Mouse (Mus musculus) midbrain, embryonic 11.5 days (tissue): ENCODE data around the gene Furin. TPM values are rescaled to one million over a fixed set of nuclear protein-coding genes. Genes with fewer than 3 reads are reported as not detected.

ENCODE experiments used
- ATAC-seq: fragments of 200-750 bp; cut with Nextera tagmentation; 2 replicates; pipeline ENCODE4 v1.8.0; 2017; ENCODE audit warnings: moderate TSS enrichment, moderate library complexity; ENCODE audit not compliant: low FRiP score
- DNase-seq: peaks from one replicate; pipeline ENCODE4 v3.0.0; 2015; ENCODE audit warnings: low spot score; ENCODE audit errors: missing footprints
- H3K27ac ChIP-seq: fragments of 300-500 bp; sonication (generic); 2 replicates; pipeline ENCODE4 v1.5.1; 2014; ENCODE audit warnings: low read depth, low read length
- H3K27me3 ChIP-seq: fragments of 300-500 bp; sonication (generic); 2 replicates; pipeline ENCODE4 v1.6.1; 2014; ENCODE audit warnings: mild to moderate bottlenecking, low read length, moderate library complexity, mixed read lengths; ENCODE audit not compliant: control insufficient read depth, insufficient read depth
- H3K36me3 ChIP-seq: fragments of 300-500 bp; sonication (generic); 2 replicates; pipeline ENCODE4 v1.6.1; 2014; ENCODE audit warnings: mild to moderate bottlenecking, low read length, moderate library complexity, mixed read lengths; ENCODE audit not compliant: control insufficient read depth, insufficient read depth
- H3K4me1 ChIP-seq: fragments of 300-500 bp; sonication (generic); 2 replicates; pipeline ENCODE4 v1.6.1; 2014; ENCODE audit warnings: low read length; ENCODE audit not compliant: control insufficient read depth, insufficient read depth
- H3K4me2 ChIP-seq: fragments of 300-500 bp; sonication (generic); 2 replicates; pipeline ENCODE4 v1.6.1; 2014; ENCODE audit warnings: mild to moderate bottlenecking, moderate library complexity
- H3K4me3 ChIP-seq: fragments of 300-500 bp; sonication (generic); 2 replicates; pipeline ENCODE4 v1.5.1; 2014; ENCODE audit warnings: low read depth, low read length
- H3K9ac ChIP-seq: fragments of 300-500 bp; sonication (generic); 2 replicates; pipeline ENCODE4 v1.6.1; 2014; ENCODE audit warnings: low read length
- H3K9me3 ChIP-seq: fragments of 300-500 bp; sonication (generic); 2 replicates; pipeline ENCODE4 v1.6.1; 2016; ENCODE audit warnings: low read length; ENCODE audit not compliant: control insufficient read depth
- WGBS: fragments of 180-500 bp; shearing (Covaris S2); extraction: QIAGEN DNeasy Blood & Tissue Kit; methylation state at CpG from one replicate; pipeline ENCODE4 v1.1.7; 2014; 5-methylcytosine and 5-hydroxymethylcytosine counted together
- polyA plus RNA-seq: library from polyadenylated mRNA; unstranded; fragments of >200 nt; fragmentation: Nextera tagmentation; extraction: Ambion mirVana; gene quantifications from 2 replicates; pipeline ENCODE4 v1.2.1, GENCODE M21; 2014

Gene Furin
- polyA plus RNA-seq, 1 experiment from 2014 or later, result 2.7 TPM

DNA sequence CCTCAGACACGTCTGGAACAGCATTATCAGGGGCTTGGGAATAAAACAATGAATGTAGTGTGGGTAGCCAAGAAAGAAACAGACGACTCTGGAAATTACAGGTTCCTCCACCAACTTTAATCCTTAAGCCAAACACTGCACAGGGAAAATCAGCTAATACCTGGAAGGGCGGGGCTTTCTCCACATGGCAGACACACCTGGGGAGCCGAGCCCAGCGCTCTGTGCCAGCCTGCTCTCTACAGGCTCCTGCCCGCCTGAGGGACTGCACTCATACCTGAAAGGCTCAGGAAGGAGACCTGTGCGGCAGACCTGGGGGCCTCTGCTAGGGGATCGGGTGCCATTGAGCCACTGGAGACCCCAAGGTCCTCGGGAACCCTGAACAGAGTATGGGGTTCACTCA, 2.5 kb upstream of the Furin start:
- no peak for ATAC-seq
- no peaks in the 10 kb centered on the region for H3K4me1 ChIP-seq
- no peak overlapping the region for H3K27ac ChIP-seq
- H3K4me3 ChIP-seq, result no peak overlapping the region
- H3K9me3 ChIP-seq, result no peaks in the 10 kb centered on the region
- DNase-seq, result no peak
- 76% methylated on average over 9 of the region's 9 CpGs for WGBS
- no peak overlapping the region for H3K9ac ChIP-seq
- H3K36me3 ChIP-seq, result no peaks in the 10 kb centered on the region
- peaks cover 8% of the 10 kb centered on the region; the same call in 1 of the 2 replicates for H3K27me3 ChIP-seq
- no peak overlapping the region for H3K4me2 ChIP-seq

DNA sequence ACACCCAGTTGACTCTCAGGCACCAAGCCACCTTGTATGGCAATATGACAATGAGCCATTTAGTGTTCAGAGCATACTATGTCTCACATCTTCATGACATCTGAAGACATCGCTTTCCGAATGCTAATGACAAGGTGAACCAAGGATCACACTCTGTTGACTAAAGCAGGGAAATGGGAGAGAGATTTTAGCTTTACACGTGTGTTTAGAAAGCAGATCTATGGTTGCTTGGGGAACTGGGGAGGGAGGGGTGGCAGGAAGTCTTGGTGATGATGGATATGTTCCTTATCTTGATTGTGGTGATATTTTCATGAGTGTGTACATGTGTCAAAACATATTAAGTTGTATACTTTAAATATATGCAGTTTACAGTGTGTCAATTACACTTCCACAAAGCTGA, 950 bp upstream of the Furin start:
- WGBS, result 85% methylated on average over 3 of the region's 3 CpGs
- no peak overlapping the region for H3K4me2 ChIP-seq
- no peak overlapping the region for H3K27ac ChIP-seq
- peaks cover 8% of the 10 kb centered on the region; the same call in 1 of the 2 replicates for H3K27me3 ChIP-seq
- H3K36me3 ChIP-seq, result no peaks in the 10 kb centered on the region
- H3K4me3 ChIP-seq, result no peak overlapping the region
- ATAC-seq, result no peak
- H3K9ac ChIP-seq, result no peak overlapping the region
- peaks cover 6% of the 10 kb centered on the region for H3K4me1 ChIP-seq
- no peaks in the 10 kb centered on the region for H3K9me3 ChIP-seq
- no peak for DNase-seq

DNA sequence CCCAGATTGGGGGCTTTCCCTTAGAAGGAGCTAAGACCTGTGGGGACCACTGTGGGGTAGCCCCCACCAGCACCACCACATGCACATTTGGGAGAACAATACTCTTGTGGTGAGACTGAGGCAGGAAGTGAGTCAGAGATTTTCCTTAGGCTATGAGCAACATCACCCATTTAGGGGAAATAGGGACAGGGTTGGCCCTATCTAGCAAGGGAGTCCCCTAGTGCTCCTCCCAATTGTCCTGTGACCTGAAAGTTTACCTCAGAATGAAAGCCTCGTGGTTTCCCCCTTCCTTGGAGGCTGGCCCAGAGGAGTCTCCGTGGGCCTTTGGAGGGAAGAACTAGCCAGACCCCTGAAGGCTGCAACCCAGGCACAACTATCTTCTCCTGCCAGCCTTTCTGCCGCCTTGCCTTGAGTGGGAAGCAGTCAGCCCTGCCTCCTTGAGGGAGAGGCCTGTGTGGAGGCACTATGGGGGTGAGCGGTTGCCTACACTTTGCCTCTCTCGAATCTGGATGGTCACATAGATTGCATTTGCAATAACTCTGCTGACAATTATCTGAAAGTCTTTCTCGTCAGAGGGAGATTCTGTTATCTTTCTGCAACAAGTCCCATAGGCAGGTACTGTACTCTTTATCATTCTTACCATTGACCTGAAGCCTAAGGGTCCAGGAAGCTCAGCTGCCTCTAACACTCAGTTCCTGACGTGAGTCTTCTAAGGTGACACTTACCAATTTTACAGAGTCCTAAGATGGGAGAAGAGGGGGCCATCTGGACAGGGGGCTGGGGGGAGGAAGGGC, 938 bp downstream of the Furin start:
- no peak overlapping the region for H3K27ac ChIP-seq
- H3K36me3 ChIP-seq, result no peaks in the 10 kb centered on the region
- no peaks in the 10 kb centered on the region for H3K9me3 ChIP-seq
- ATAC-seq (no peak), DNase-seq (no peak)
- no peak overlapping the region for H3K4me3 ChIP-seq
- 67% methylated on average over 7 of the region's 7 CpGs for WGBS
- no peak overlapping the region for H3K9ac ChIP-seq
- no peak overlapping the region for H3K4me2 ChIP-seq
- H3K4me1 ChIP-seq, result peaks cover 11% of the 10 kb centered on the region
- H3K27me3 ChIP-seq, result peaks cover 8% of the 10 kb centered on the region; the same call in 1 of the 2 replicates

DNA sequence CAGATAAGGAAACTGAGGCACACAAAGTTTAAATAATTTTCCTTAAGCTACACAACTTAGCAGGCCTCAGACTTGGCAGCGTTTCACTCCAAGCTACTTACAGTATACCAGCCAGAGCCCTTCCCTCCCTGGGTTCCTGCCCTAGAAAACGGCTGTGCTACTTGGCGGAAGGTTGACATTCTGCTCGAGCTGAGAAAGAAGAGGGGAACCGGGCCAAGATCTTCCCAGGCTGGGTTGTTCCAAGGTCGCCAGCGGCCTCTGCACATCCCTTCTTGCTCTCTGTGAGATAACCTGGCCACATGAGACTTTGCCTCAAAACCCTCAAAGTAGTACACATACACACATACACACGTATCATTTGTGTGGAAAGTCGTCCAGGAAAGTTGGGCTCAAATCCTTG, 1.7 kb downstream of the Furin start:
- Histone ChIP-seq H3K27me3 (peaks cover 8% of the 10 kb centered on the region; the same call in 1 of the 2 replicates), H3K36me3 (no peaks in the 10 kb centered on the region), H3K9me3 (no peaks in the 10 kb centered on the region), H3K4me2 (no peak overlapping the region), H3K4me1 (peaks cover 11% of the 10 kb centered on the region), H3K4me3 (no peak overlapping the region), H3K9ac (no peak overlapping the region), H3K27ac (no peak overlapping the region)
- no peak for DNase-seq
- ATAC-seq, result no peak
- WGBS, result 54% methylated on average over 9 of the region's 9 CpGs

DNA sequence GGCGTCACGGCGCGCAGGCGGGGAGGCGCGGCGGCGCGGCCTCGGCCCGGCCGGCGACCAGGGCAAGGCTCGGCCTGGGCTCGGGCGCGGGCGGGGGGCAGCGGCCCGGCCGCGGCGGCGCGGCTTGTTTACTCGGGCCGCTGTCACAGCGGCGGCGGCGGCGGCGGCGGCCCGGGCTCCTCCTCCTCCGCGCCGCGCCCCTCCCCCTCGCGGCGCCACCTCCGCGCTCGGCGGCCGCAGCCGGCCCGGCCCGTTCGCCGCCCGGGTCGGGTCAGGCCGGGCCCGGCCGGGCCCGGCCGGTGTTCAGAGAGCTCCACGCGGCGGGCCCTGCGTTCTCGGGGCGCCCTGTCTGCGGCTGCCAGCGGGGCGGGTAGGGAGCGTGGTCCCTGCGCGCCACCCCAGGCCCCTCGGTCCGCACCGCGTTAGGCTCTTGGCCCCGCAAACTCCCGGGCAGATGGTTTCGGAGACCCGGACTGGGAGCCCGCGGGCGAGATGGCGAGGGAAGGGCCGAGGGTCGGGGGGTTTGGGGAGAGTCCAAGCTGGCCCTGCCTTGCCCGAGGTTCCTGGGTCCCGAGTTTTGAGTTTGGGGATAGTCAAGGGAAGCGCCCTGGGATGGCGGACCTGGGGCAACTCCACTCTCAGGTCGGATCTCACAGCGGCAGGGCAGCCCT, 2.5 kb downstream of the Furin start:
- Histone ChIP-seq H3K27me3 (peaks cover 8% of the 10 kb centered on the region; the same call in 1 of the 2 replicates), H3K4me2 (peak overlapping the region; percentile 93), H3K4me1 (peaks cover 11% of the 10 kb centered on the region), H3K36me3 (no peaks in the 10 kb centered on the region), H3K9me3 (no peaks in the 10 kb centered on the region), H3K9ac (peak overlapping the region; percentile 92), H3K27ac (peak overlapping the region; percentile 50), H3K4me3 (peak overlapping the region; percentile 91)
- WGBS, result under 1% methylated on average over 62 of the region's 92 CpGs
- DNase-seq (peak; percentile 96), ATAC-seq (peak; percentile 81)

DNA sequence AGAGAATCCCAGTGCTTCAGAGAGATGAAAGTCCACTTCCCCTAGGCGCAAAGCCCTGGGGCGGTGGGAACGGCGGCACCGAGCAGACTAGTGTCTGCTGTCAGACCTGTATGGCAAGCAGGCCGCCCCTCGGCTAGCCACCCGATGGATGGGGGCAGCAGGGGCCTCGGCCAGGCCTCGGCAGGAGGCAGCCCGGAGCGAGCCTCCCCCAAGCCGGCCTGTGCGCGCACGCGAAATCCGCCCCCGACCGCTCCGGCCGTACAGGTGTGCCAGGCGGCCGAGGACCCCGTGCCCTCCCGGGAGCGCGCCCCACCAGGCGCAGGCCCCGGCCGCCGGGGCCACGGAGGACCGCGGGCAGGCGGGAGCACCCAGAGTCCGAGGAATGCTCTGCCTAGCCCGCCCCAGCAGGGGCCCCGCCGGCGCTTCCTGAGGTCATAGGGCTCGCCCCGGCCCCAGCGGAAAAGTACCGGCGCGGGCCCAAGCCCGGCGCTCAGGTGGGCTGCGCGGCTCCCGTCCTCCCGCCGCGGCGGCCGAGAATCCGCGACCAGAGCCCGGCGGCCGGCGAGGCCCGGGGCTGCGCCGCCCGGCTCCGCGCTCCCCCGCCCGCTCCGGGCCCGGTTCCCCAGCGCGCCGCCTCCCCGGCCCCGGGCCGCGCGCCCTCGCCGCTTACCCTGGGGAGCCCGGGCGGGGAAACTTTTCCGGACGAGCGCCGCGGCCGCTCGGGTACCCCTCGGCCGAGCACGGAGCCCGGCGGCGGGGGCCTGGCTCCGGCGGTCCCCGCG, 3.2 kb downstream of the Furin start:
- peak overlapping the region; percentile 91 for H3K4me3 ChIP-seq
- H3K4me2 ChIP-seq, result peak overlapping the region; percentile 93
- H3K36me3 ChIP-seq, result no peaks in the 10 kb centered on the region; the same call in 1 of the 2 replicates
- WGBS, result under 1% methylated on average over 66 of the region's 102 CpGs
- peaks cover 11% of the 10 kb centered on the region for H3K4me1 ChIP-seq
- H3K9ac ChIP-seq, result peak overlapping the region; percentile 92
- H3K27me3 ChIP-seq, result peaks cover 8% of the 10 kb centered on the region; the same call in 1 of the 2 replicates
- H3K9me3 ChIP-seq, result no peaks in the 10 kb centered on the region
- peak; percentile 73 for ATAC-seq
- peak; percentile 92 for DNase-seq
- peak overlapping the region; percentile 27; the same call in 1 of the 2 replicates for H3K27ac ChIP-seq

DNA sequence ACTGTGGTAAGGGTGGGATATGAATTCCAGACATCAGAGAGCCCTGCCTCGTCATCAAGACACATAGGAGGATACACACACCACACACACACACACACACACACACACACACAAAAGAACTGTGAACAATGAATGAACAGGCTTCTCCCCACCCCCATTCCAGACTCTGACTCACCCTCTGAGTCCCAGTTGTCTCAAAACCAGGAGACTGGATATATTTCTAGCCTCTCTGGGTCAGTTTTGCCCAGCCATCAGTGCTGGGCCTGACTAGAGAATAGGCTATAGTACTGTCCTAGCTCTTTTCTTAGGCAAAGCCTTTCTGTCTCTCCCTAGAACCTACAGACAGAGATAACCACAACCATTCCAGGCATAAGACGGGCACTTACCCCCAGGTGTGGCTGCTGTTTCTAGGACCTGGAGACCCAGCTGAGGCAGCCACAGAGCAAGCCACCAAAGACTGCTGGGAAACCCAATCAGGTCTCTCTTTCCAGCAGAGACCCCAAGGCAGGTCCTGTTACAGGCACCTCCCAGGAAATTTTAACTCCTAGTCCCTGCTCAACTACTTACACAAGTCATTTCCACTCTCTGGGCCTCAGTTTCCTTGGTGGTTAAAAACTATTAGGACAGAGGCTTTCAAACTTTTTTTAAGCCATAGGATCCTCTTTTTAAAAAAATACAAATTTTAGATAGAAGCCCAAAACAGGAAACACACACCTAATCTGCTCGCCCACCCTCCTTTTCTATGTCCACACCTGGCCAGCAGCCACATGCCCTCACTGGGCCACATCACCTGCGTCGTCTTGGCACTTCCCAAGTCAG, 4.0 kb downstream of the Furin start:
- Histone ChIP-seq H3K27me3 (peaks cover 8% of the 10 kb centered on the region; the same call in 1 of the 2 replicates), H3K36me3 (peaks cover 3% of the 10 kb centered on the region), H3K4me1 (peaks cover 11% of the 10 kb centered on the region), H3K9ac (peak overlapping the region; percentile 92), H3K9me3 (no peaks in the 10 kb centered on the region), H3K27ac (no peak overlapping the region), H3K4me2 (peak overlapping the region; percentile 93), H3K4me3 (peak overlapping the region; percentile 91)
- ATAC-seq, result no peak
- 24% methylated on average over 5 of the region's 5 CpGs for WGBS
- DNase-seq, result no peak

DNA sequence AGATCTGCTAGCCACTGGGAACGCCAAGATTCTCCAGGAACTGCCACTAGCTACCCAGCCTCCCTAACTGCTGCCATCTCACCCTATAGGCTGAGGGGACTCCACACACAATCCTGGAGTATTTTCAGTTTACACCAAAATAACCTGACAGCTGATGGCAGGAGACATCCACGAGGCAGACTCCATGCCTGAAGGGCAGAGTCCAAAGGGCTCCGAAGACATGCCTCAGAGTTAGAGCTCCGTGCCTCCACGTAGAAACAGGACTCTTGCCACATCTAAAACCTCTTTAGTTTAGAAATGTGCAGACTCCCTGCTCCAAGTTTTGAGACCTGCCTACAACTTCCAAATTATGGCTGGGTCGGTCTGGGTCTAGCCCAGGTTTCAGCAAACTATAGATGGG, 4.7 kb downstream of the Furin start:
- ATAC-seq (no peak), DNase-seq (no peak)
- 78% methylated on average over 6 of the region's 6 CpGs for WGBS
- 0 out of 2 replicates have a peak overlapping the region, but pooled peaks have one; percentile 93 for H3K4me2 ChIP-seq
- no peaks in the 10 kb centered on the region for H3K9me3 ChIP-seq
- H3K27me3 ChIP-seq, result peaks cover 8% of the 10 kb centered on the region; the same call in 1 of the 2 replicates
- H3K4me1 ChIP-seq, result peaks cover 11% of the 10 kb centered on the region
- no peak overlapping the region for H3K9ac ChIP-seq
- H3K4me3 ChIP-seq, result no peak overlapping the region
- H3K36me3 ChIP-seq, result peaks cover 3% of the 10 kb centered on the region
- H3K27ac ChIP-seq, result no peak overlapping the region
